7 mouse cellular contexts compared by ENCODE assay signal in the genomic region with DNA sequence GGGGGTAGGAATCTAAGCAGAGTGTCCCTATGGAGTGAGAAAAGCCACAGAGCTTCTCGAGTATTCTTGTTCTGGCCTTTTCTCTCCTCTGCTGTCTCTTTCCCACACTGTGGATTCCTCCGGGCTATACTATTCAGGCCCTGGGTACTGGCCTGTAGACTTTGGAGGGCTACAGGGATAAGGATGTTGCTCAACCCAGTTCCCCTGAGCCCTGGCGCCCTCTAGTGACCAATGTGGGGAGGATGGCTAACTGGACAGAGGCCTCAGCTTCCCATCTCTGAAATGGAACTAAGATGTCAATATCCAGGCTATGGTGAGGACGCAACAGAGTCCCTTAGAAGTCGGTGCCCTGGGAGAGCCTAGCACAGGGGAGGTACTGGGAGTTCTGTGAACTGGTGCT. TPM values are rescaled to one million over a fixed set of nuclear protein-coding genes. Genes with fewer than 3 reads are reported as not detected.
A peak's percentile ranks its signal among the peaks of the same experiment; 100 is the strongest.
DNase-seq lines count a peak whose midpoint lies in the region; ATAC-seq and TF ChIP-seq lines count a peak whose summit lies in the region.

No protein-coding gene starts in this region.

- 34% methylated on average over 5 of the region's 5 CpGs for WGBS in midbrain, embryonic 11.5 days
- 27% methylated on average over 5 of the region's 5 CpGs for WGBS in midbrain, embryonic 16.5 days
- 42% methylated on average over 5 of the region's 5 CpGs for WGBS in cerebellum, adult 2 months
- WGBS in heart, embryonic 13.5 days = 24% methylated on average over 5 of the region's 5 CpGs
- 23% methylated on average over 5 of the region's 5 CpGs for WGBS in liver, embryonic 13.5 days (ENCODE audit: insufficient replicate concordance)

- no peaks in the 10 kb centered on the region for H3K4me1 ChIP-seq in midbrain, embryonic 11.5 days (ENCODE audit: control insufficient read depth, insufficient read depth, low read length)
- H3K4me1 ChIP-seq in midbrain, embryonic 16.5 days (ENCODE audit: control insufficient read depth, insufficient read depth, low read length) = no peaks in the 10 kb centered on the region
- H3K4me1 ChIP-seq in cerebellum, adult 2 months (ENCODE audit: control insufficient read depth, insufficient read depth, low read length) = no peaks in the 10 kb centered on the region; the same call in none of the 2 replicates
- peaks cover 46% of the 10 kb centered on the region for H3K4me1 ChIP-seq in heart, embryonic 13.5 days
- H3K4me1 ChIP-seq in liver, embryonic 13.5 days (replicated peaks) = 0 out of 2 replicates have a peak, but pooled peaks cover 2% of the 10 kb centered on the region

- no peaks in the 10 kb centered on the region for H3K27me3 ChIP-seq in midbrain, embryonic 11.5 days (ENCODE audit: control insufficient read depth, insufficient read depth, low read length)
- no peaks in the 10 kb centered on the region; the same call in 1 of the 2 replicates for H3K27me3 ChIP-seq in midbrain, embryonic 16.5 days (ENCODE audit: control insufficient read depth, insufficient read depth, low read depth, low read length)
- no peaks in the 10 kb centered on the region for H3K27me3 ChIP-seq in cerebellum, adult 2 months (ENCODE audit: control insufficient read depth, insufficient read depth, low read length)
- H3K27me3 ChIP-seq in heart, embryonic 13.5 days (replicated peaks) = peaks cover 56% of the 10 kb centered on the region
- H3K27me3 ChIP-seq in liver, embryonic 13.5 days = peaks cover 6% of the 10 kb centered on the region; the same call in 1 of the 2 replicates

- no peaks in the 10 kb centered on the region for H3K9me3 ChIP-seq in midbrain, embryonic 11.5 days (ENCODE audit: control insufficient read depth, low read length)
- no peaks in the 10 kb centered on the region for H3K9me3 ChIP-seq in midbrain, embryonic 16.5 days (replicated peaks; ENCODE audit: control insufficient read depth, low read length, poor library complexity, severe bottlenecking)
- H3K9me3 ChIP-seq in heart, embryonic 13.5 days = no peaks in the 10 kb centered on the region
- no peaks in the 10 kb centered on the region for H3K9me3 ChIP-seq in liver, embryonic 13.5 days (replicated peaks)

- no peak overlapping the region for H3K4me2 ChIP-seq in midbrain, embryonic 11.5 days
- H3K4me2 ChIP-seq in midbrain, embryonic 16.5 days (ENCODE audit: low read length) = no peak overlapping the region
- no peak overlapping the region for H3K4me2 ChIP-seq in heart, embryonic 13.5 days
- no peak overlapping the region for H3K4me2 ChIP-seq in liver, embryonic 13.5 days

- no peak overlapping the region for H3K27ac ChIP-seq in midbrain, embryonic 11.5 days (ENCODE audit: low read depth, low read length)
- no peak overlapping the region for H3K27ac ChIP-seq in midbrain, embryonic 16.5 days (ENCODE audit: low read length)
- H3K27ac ChIP-seq in cerebellum, adult 2 months (ENCODE audit: insufficient read depth, low read length) = no peak overlapping the region
- H3K27ac ChIP-seq in heart, embryonic 13.5 days (replicated peaks) = peak overlapping the region; percentile 36
- no peak overlapping the region for H3K27ac ChIP-seq in liver, embryonic 13.5 days

- DNase-seq in midbrain, embryonic 11.5 days (ENCODE audit: low spot score, missing footprints) = peak; percentile 87
- peak; percentile 93 for DNase-seq in NIH3T3 (ENCODE audit: low read depth)
- peak; percentile 54 to 64 for DNase-seq in cerebellum, adult 2 months
- DNase-seq in liver, embryonic 13.5 days = peak; percentile 34
- DNase-seq in spleen, postnatal 4 days (ENCODE audit: low spot score in 2 of 2) = peak; percentile 54 to 82

- no peaks in the 10 kb centered on the region for H3K36me3 ChIP-seq in midbrain, embryonic 11.5 days (ENCODE audit: control insufficient read depth, insufficient read depth, low read length)
- no peaks in the 10 kb centered on the region for H3K36me3 ChIP-seq in midbrain, embryonic 16.5 days (ENCODE audit: control insufficient read depth, insufficient read depth, low read length)
- H3K36me3 ChIP-seq in heart, embryonic 13.5 days = no peaks in the 10 kb centered on the region
- no peaks in the 10 kb centered on the region for H3K36me3 ChIP-seq in liver, embryonic 13.5 days

- H3K4me3 ChIP-seq in midbrain, embryonic 11.5 days (ENCODE audit: low read depth, low read length) = no peak overlapping the region
- no peak overlapping the region for H3K4me3 ChIP-seq in midbrain, embryonic 16.5 days (ENCODE audit: low read depth, low read length)
- H3K4me3 ChIP-seq in cerebellum, adult 2 months (replicated peaks; ENCODE audit: insufficient read depth, low read depth, low read length) = no peak overlapping the region
- H3K4me3 ChIP-seq in heart, embryonic 13.5 days = no peak overlapping the region
- H3K4me3 ChIP-seq in liver, embryonic 13.5 days (replicated peaks) = no peak overlapping the region

- TF ChIP-seq CTCF in cerebellum, adult 2 months (IDR thresholded peaks at IDR 0.05; ENCODE audit: borderline replicate concordance, insufficient read depth, low read depth, low read length) = peak; percentile 75

- no peak for TF ChIP-seq POLR2A in cerebellum, adult 2 months (IDR thresholded peaks at IDR 0.05; ENCODE audit: borderline replicate concordance, insufficient read depth, low read length)

- no peak overlapping the region for H3K9ac ChIP-seq in midbrain, embryonic 11.5 days (ENCODE audit: low read length)
- H3K9ac ChIP-seq in midbrain, embryonic 16.5 days (ENCODE audit: low read depth, low read length) = no peak overlapping the region
- H3K9ac ChIP-seq in heart, embryonic 13.5 days = peak overlapping the region; percentile 10; the same call in 1 of the 2 replicates
- no peak overlapping the region for H3K9ac ChIP-seq in liver, embryonic 13.5 days

- peak; percentile 22; the same call in 1 of the 2 replicates for ATAC-seq in midbrain, embryonic 11.5 days (ENCODE audit: low FRiP score)
- no peak for ATAC-seq in midbrain, embryonic 16.5 days
- ATAC-seq in heart, embryonic 13.5 days (ENCODE audit: extremely low read depth, insufficient number of reproducible peaks, low FRiP score, low TSS enrichment) = no peak
- ATAC-seq in liver, embryonic 13.5 days (ENCODE audit: low read depth) = 0 out of 2 replicates have a peak, but pooled peaks have one; percentile 26

RNA-seq across cellular contexts. Expression of gene Foxs1, which starts 0.6 kb away (rescaled TPM):
- polyA plus RNA-seq in midbrain, embryonic 11.5 days (2014; fragmentation: Nextera tagmentation; extraction: Ambion mirVana) = 2.1 and 2.6 TPM in 2 replicates
- 4.0 and 4.3 TPM in 2 replicates for polyA plus RNA-seq in midbrain, embryonic 16.5 days (2015; fragmentation: Nextera tagmentation; extraction: Ambion mirVana)
- 1.2 and 1.9 TPM in 2 replicates for polyA plus RNA-seq in cerebellum, adult 2 months (2012; rRNA removed)
- polyA plus RNA-seq in heart, embryonic 13.5 days (2015; fragmentation: Nextera tagmentation; extraction: Ambion mirVana) = 2.5 and 2.7 TPM in 2 replicates
- polyA plus RNA-seq in liver, embryonic 13.5 days (2015; fragmentation: Nextera tagmentation; extraction: Ambion mirVana) = 0.16 and 0.20 TPM in 2 replicates

RNA-seq across cellular contexts. Expression of gene Dusp15, which starts 17.9 kb away (rescaled TPM):
- 0.46 and 0.89 TPM in 2 replicates for polyA plus RNA-seq in midbrain, embryonic 11.5 days (2014; fragmentation: Nextera tagmentation; extraction: Ambion mirVana)
- polyA plus RNA-seq in midbrain, embryonic 16.5 days (2015; fragmentation: Nextera tagmentation; extraction: Ambion mirVana) = 10.6 and 13.7 TPM in 2 replicates
- 73.1 and 73.6 TPM in 2 replicates for polyA plus RNA-seq in cerebellum, adult 2 months (2012; rRNA removed)
- polyA plus RNA-seq in heart, embryonic 13.5 days (2015; fragmentation: Nextera tagmentation; extraction: Ambion mirVana) = 0.15 and 0.51 TPM in 2 replicates
- polyA plus RNA-seq in liver, embryonic 13.5 days (2015; fragmentation: Nextera tagmentation; extraction: Ambion mirVana) = not detected in 2 replicates

RNA-seq across cellular contexts. Expression of gene Mylk2, which starts 22.5 kb away (rescaled TPM):
- not detected in 2 replicates for polyA plus RNA-seq in midbrain, embryonic 11.5 days (2014; fragmentation: Nextera tagmentation; extraction: Ambion mirVana)
- 0.14 TPM in 1 of 2 replicates, not detected in the other for polyA plus RNA-seq in midbrain, embryonic 16.5 days (2015; fragmentation: Nextera tagmentation; extraction: Ambion mirVana)
- polyA plus RNA-seq in cerebellum, adult 2 months (2012; rRNA removed) = not detected in 2 replicates
- polyA plus RNA-seq in heart, embryonic 13.5 days (2015; fragmentation: Nextera tagmentation; extraction: Ambion mirVana) = 0.19 and 0.29 TPM in 2 replicates
- not detected in 2 replicates for polyA plus RNA-seq in liver, embryonic 13.5 days (2015; fragmentation: Nextera tagmentation; extraction: Ambion mirVana)

RNA-seq across cellular contexts. Expression of gene Ttll9, which starts 28.7 kb away (rescaled TPM):
- polyA plus RNA-seq in midbrain, embryonic 11.5 days (2014; fragmentation: Nextera tagmentation; extraction: Ambion mirVana) = 1.1 and 2.0 TPM in 2 replicates
- polyA plus RNA-seq in midbrain, embryonic 16.5 days (2015; fragmentation: Nextera tagmentation; extraction: Ambion mirVana) = 6.8 and 9.2 TPM in 2 replicates
- 4.6 and 4.8 TPM in 2 replicates for polyA plus RNA-seq in cerebellum, adult 2 months (2012; rRNA removed)
- 0.23 and 0.44 TPM in 2 replicates for polyA plus RNA-seq in heart, embryonic 13.5 days (2015; fragmentation: Nextera tagmentation; extraction: Ambion mirVana)
- 0.15 and 0.35 TPM in 2 replicates for polyA plus RNA-seq in liver, embryonic 13.5 days (2015; fragmentation: Nextera tagmentation; extraction: Ambion mirVana)

Comparison
In these comparisons a context has a peak if more than half of its experiments do, and no peak if none do; other contexts are left out.
1. ATAC-seq: peak in midbrain, embryonic 11.5 days (single experiment) and liver, embryonic 13.5 days (single experiment); none in midbrain, embryonic 16.5 days (single experiment) and heart, embryonic 13.5 days (single experiment).
2. DNase-seq: peak in every context shown above with its lines; median percentile 93 in NIH3T3; 87 in midbrain, embryonic 11.5 days; 68 in spleen, postnatal 4 days; 59 in cerebellum, adult 2 months; 34 in liver, embryonic 13.5 days.